Comparison of ENCODE assay signal across 26 mouse cellular contexts in the genomic region with DNA sequence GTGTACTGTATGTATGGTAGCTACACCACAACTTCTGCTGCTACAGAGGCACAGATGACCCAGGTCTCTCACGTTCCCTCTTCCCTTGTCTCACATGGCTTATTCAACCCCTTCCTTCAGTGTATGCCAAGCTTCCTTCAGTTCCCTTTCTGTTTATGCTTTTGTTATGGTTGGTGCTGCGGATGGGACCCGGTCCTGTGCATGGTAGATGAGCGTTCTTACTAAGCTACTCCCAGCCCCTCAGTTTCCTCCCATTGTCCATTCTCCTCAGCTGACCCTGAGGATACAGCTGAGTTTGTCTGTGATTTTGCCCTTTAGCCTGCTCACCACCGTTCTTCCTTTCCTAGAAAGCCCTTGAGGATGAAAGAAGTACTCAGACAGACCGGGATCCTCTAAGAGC. TPM values are rescaled to one million over a fixed set of nuclear protein-coding genes. Genes with fewer than 3 reads are reported as not detected.
DNase-seq lines count a peak whose midpoint lies in the region; ATAC-seq and TF ChIP-seq lines count a peak whose summit lies in the region.
"Had no signal": no experiment of that assay in that cellular context is flagged by ENCODE, and none has a peak within 500 bp of the region (broad histone marks: within the 10 kb centered on the region; RNA-seq: fewer than 3 reads in every experiment).

No protein-coding gene starts in this region.

- H3K36me3 ChIP-seq in liver, embryonic 14.5 days (replicated peaks; ENCODE audit: control insufficient read depth, insufficient read depth, low read depth): peaks cover 42% of the 10 kb centered on the region
- peaks cover 2% of the 10 kb centered on the region for H3K36me3 ChIP-seq in lung, embryonic 16.5 days (ENCODE audit: control insufficient read depth, insufficient read depth, low read length)

- no peak for TF ChIP-seq CTCF in liver, embryonic 14.5 days (IDR thresholded peaks at IDR 0.05; ENCODE audit: low read depth)

- no peaks in the 10 kb centered on the region for H3K27me3 ChIP-seq in liver, embryonic 14.5 days (ENCODE audit: control insufficient read depth, insufficient read depth, low read length)
- H3K27me3 ChIP-seq in lung, embryonic 16.5 days (ENCODE audit: control insufficient read depth, insufficient read depth, low read depth, low read length): no peaks in the 10 kb centered on the region
- H3K27me3 ChIP-seq: heart, embryonic 15.5 days had no signal

- 87% methylated on average over 6 of the region's 6 CpGs for WGBS in liver, embryonic 14.5 days (ENCODE audit: insufficient replicate concordance)
- WGBS in lung, embryonic 16.5 days: 61% methylated on average over 6 of the region's 6 CpGs

- ATAC-seq in liver, embryonic 14.5 days (ENCODE audit: insufficient read depth): no peak
- peak; percentile 79 for ATAC-seq in lung, embryonic 16.5 days (ENCODE audit: low read depth)
- ATAC-seq: CD4-positive, CD25-positive, alpha-beta regulatory T cell, adult 4 months; forebrain, embryonic 14.5 days had no signal

- H3K9ac ChIP-seq in liver, embryonic 14.5 days (replicated peaks): no peak overlapping the region
- H3K9ac ChIP-seq in lung, embryonic 16.5 days (ENCODE audit: low read length): no peak overlapping the region
- H3K9ac ChIP-seq: heart, embryonic 15.5 days had no signal

- H3K4me3 ChIP-seq in liver, embryonic 14.5 days (ENCODE audit: insufficient read depth in 1 of 2, low read depth in 2 of 2, low read length in 2 of 2): no peak overlapping the region
- no peak overlapping the region for H3K4me3 ChIP-seq in lung, embryonic 16.5 days (ENCODE audit: low read length)
- H3K4me3 ChIP-seq: embryonic facial prominence, embryonic 10.5 days; erythroblast, embryonic 14.5 days; forebrain, embryonic 10.5 days; gastrocnemius, adult 2 months; heart, embryonic 15.5 days had no signal

- no peak for TF ChIP-seq EP300 in liver, embryonic 14.5 days (IDR thresholded peaks at IDR 0.05; ENCODE audit: low read depth)

- DNase-seq in heart, adult 11 months: peak; percentile 94
- DNase-seq in heart, postnatal 25 days (ENCODE audit: low spot score): no peak
- no peak for DNase-seq in liver, embryonic 14.5 days (ENCODE audit: low read depth in 3 of 3, low spot score in 3 of 3)
- no peak for DNase-seq in liver
- peak; percentile 66 for DNase-seq in lung, postnatal 25 days (ENCODE audit: low spot score)
- DNase-seq in thymus, postnatal 36 days: no peak
- no peak for DNase-seq in gastrocnemius, postnatal 14 days
- DNase-seq: adrenal gland, adult 8-10 months; adrenal gland, postnatal 36 days; B cell, adult 2 months; cerebellum, adult 2 months; cerebellum, postnatal 10 days; gastrocnemius, adult 2 months; gastrocnemius, postnatal 36 days; heart, adult 18-20 months; heart, postnatal 14 days had no signal

- intact Hi-C loops in heart, postnatal 25 days (cut with DNase I): no loop called here
- intact Hi-C loops in gastrocnemius, postnatal 14 days (cut with DNase I; ENCODE audit: low total_unique reads): no loop called here

- H3K27ac ChIP-seq in liver, embryonic 14.5 days: peak overlapping the region; percentile 12; the same call in 1 of the 2 replicates
- H3K27ac ChIP-seq in lung, embryonic 16.5 days (ENCODE audit: low read length): no peak overlapping the region
- H3K27ac ChIP-seq: embryonic facial prominence, embryonic 10.5 days; forebrain, embryonic 10.5 days; gastrocnemius, adult 2 months; heart, embryonic 15.5 days had no signal

- H3K4me1 ChIP-seq in liver, embryonic 14.5 days (replicated peaks; ENCODE audit: control insufficient read depth in 2 of 2, insufficient read depth in 2 of 2, low read length in 1 of 2): peaks cover 64 to 76% of the 10 kb centered on the region in 2 experiments
- peaks cover 4% of the 10 kb centered on the region; the same call in 1 of the 2 replicates for H3K4me1 ChIP-seq in lung, embryonic 16.5 days (replicated peaks; ENCODE audit: control insufficient read depth, insufficient read depth, low read length)

- no peaks in the 10 kb centered on the region for H3K9me3 ChIP-seq in liver, embryonic 14.5 days (ENCODE audit: control insufficient read depth, low read length)
- H3K9me3 ChIP-seq in lung, embryonic 16.5 days (ENCODE audit: control insufficient read depth, low read length): no peaks in the 10 kb centered on the region
- H3K9me3 ChIP-seq: embryonic facial prominence, embryonic 10.5 days; forebrain, embryonic 10.5 days; G1E; heart, embryonic 15.5 days had no signal

- H3K4me2 ChIP-seq in liver, embryonic 14.5 days (ENCODE audit: low read depth): no peak overlapping the region
- no peak overlapping the region for H3K4me2 ChIP-seq in lung, embryonic 16.5 days (ENCODE audit: low read depth, low read length)
- H3K4me2 ChIP-seq: heart, embryonic 11.5 days; heart, embryonic 15.5 days had no signal

RNA-seq across cellular contexts. Expression of gene Mknk1, which starts 12.6 kb away (rescaled TPM):
- total RNA-seq in heart, postnatal 25 days (2021): 10 to 100 TPM; 19.8 to 21.9 TPM
- 29.1 and 34.8 TPM in 2 replicates for polyA plus RNA-seq in liver, embryonic 14.5 days (2012; rRNA removed)
- polyA plus RNA-seq in liver, embryonic 14.5 days (2014; fragmentation: Nextera tagmentation; extraction: Ambion mirVana): 21.3 and 24.7 TPM in 2 replicates
- polyA plus RNA-seq in lung, embryonic 16.5 days (2015; fragmentation: Nextera tagmentation; extraction: Ambion mirVana): 28.1 and 30.1 TPM in 2 replicates
- total RNA-seq in gastrocnemius, postnatal 14 days (2021): 10 to 100 TPM; 23.8 to 25.4 TPM

RNA-seq across cellular contexts. Expression of gene Mob3c, which starts 23.7 kb away (rescaled TPM):
- total RNA-seq in heart, postnatal 25 days (2021): 1 to 10 TPM; 4.5 to 5.4 TPM
- 3.6 and 5.6 TPM in 2 replicates for polyA plus RNA-seq in liver, embryonic 14.5 days (2012; rRNA removed)
- 4.2 and 5.0 TPM in 2 replicates for polyA plus RNA-seq in liver, embryonic 14.5 days (2014; fragmentation: Nextera tagmentation; extraction: Ambion mirVana)
- polyA plus RNA-seq in lung, embryonic 16.5 days (2015; fragmentation: Nextera tagmentation; extraction: Ambion mirVana): 14.2 and 15.6 TPM in 2 replicates
- 1 to 10 TPM; 2.8 to 3.4 TPM for total RNA-seq in gastrocnemius, postnatal 14 days (2021)

RNA-seq across cellular contexts. Expression of gene Kncn, which starts 32.6 kb away (rescaled TPM):
- total RNA-seq in heart, postnatal 25 days (2021): not detected
- polyA plus RNA-seq in liver, embryonic 14.5 days (2012; rRNA removed): 0.01 TPM in 1 of 2 replicates, not detected in the other
- polyA plus RNA-seq in liver, embryonic 14.5 days (2014; fragmentation: Nextera tagmentation; extraction: Ambion mirVana): 0.05 TPM in 1 of 2 replicates, not detected in the other
- polyA plus RNA-seq in lung, embryonic 16.5 days (2015; fragmentation: Nextera tagmentation; extraction: Ambion mirVana): not detected in 2 replicates
- not detected for total RNA-seq in gastrocnemius, postnatal 14 days (2021)
- total RNA-seq: adrenal gland, adult 8-10 months; adrenal gland, postnatal 36 days; G1E; gastrocnemius, adult 2 months; gastrocnemius, postnatal 36 days; heart, adult 18-20 months; heart, postnatal 14 days had no signal
- polyA plus RNA-seq: CD4-positive, CD25-positive, alpha-beta regulatory T cell, adult 4 months; embryonic facial prominence, embryonic 10.5 days; forebrain, embryonic 10.5 days; forebrain, embryonic 14.5 days; G1E; heart, embryonic 11.5 days; heart, embryonic 15.5 days; hindbrain, embryonic 11.5 days had no signal

RNA-seq across cellular contexts. Expression of gene 6430628N08Rik, which starts 38.9 kb away (rescaled TPM):
- not detected for total RNA-seq in heart, postnatal 25 days (2021)
- not detected in 2 replicates for polyA plus RNA-seq in liver, embryonic 14.5 days (2012; rRNA removed)
- not detected in 2 replicates for polyA plus RNA-seq in liver, embryonic 14.5 days (2014; fragmentation: Nextera tagmentation; extraction: Ambion mirVana)
- not detected in 2 replicates for polyA plus RNA-seq in lung, embryonic 16.5 days (2015; fragmentation: Nextera tagmentation; extraction: Ambion mirVana)
- total RNA-seq in gastrocnemius, postnatal 14 days (2021): not detected
- total RNA-seq: adrenal gland, adult 8-10 months; adrenal gland, postnatal 36 days; G1E; gastrocnemius, adult 2 months; gastrocnemius, postnatal 36 days; heart, adult 18-20 months; heart, postnatal 14 days had no signal
- polyA plus RNA-seq: CD4-positive, CD25-positive, alpha-beta regulatory T cell, adult 4 months; erythroblast, embryonic 14.5 days; forebrain, embryonic 10.5 days; forebrain, embryonic 14.5 days; G1E; heart, embryonic 11.5 days; heart, embryonic 15.5 days; hindbrain, embryonic 11.5 days had no signal

Comparison
In these comparisons a context has a peak if more than half of its experiments do, and no peak if none do; other contexts are left out.
1. DNase-seq: peak in heart, adult 11 months (single experiment) and lung, postnatal 25 days (single experiment); none in heart, postnatal 25 days (single experiment), liver, embryonic 14.5 days (0 of 3), liver (single experiment), thymus, postnatal 36 days (0 of 2) and gastrocnemius, postnatal 14 days (single experiment).